Mouse (Mus musculus): ENCODE measurements at regions not wholly inside any gene's neighbourhood (a gene's known extent, or its start where the extent isn't known, plus 50 kb on each side); places are given as distances from the start of the nearest gene placed in this dataset.

DNA sequence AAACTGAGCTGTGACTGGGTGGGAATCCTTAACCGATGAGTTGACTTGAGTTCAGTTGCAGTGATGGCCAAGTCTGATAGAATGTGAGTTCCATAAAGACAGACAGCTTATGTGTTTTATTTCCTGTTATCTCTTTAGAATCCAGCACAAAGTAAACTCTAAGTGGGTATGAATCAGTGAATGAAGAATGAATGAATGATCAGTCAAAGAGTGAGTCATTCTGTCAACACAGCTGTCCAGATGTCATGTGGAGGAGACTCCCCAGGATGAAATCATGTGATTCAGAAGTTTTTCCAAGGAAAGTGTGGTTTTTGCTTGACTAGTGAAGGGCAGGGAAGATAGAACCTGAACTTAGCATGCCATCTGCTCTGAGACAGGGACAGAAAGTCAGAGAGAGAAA, 732.0 kb upstream of the A1bg start:
- TF ChIP-seq CTCF (IDR thresholded peaks at IDR 0.05), result no peak
- DNase-seq (ENCODE audit: extremely low spot score in 1 of 2, low spot score in 2 of 2), result no peak
- intact Hi-C loops (cut with DNase I), result no loop called here

DNA sequence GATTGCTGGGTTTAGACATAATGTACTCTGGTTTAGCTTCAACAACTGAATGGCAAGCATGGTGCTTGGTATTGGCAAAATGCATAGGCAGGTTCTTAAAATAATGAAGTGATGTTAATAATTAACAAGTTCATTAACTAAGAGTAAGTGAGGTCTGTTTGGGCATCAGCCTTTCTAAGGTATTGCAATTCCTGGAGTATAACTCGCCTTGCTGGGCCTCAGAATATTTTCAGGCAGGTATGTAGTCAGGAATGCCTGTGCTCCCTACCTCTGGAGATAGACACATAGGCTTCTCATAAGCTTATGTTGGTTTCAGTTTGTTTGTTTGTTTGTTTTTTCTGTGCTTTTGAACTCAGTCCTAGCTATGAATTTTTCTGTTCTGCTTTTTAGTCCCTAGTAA, 731.0 kb upstream of the A1bg start:
- Histone ChIP-seq H3K27ac (no peak overlapping the region), H3K4me3 (no peak overlapping the region)
- intact Hi-C loops (cut with DNase I), result no loop called here
- no peak for DNase-seq (ENCODE audit: extremely low spot score in 1 of 2, low spot score in 2 of 2)
- TF ChIP-seq CTCF (IDR thresholded peaks at IDR 0.05), result no peak

More for the DNA sequence above, 732.0 kb upstream of the A1bg start:
- Histone ChIP-seq H3K27ac (no peak overlapping the region), H3K4me3 (no peak overlapping the region)

DNA sequence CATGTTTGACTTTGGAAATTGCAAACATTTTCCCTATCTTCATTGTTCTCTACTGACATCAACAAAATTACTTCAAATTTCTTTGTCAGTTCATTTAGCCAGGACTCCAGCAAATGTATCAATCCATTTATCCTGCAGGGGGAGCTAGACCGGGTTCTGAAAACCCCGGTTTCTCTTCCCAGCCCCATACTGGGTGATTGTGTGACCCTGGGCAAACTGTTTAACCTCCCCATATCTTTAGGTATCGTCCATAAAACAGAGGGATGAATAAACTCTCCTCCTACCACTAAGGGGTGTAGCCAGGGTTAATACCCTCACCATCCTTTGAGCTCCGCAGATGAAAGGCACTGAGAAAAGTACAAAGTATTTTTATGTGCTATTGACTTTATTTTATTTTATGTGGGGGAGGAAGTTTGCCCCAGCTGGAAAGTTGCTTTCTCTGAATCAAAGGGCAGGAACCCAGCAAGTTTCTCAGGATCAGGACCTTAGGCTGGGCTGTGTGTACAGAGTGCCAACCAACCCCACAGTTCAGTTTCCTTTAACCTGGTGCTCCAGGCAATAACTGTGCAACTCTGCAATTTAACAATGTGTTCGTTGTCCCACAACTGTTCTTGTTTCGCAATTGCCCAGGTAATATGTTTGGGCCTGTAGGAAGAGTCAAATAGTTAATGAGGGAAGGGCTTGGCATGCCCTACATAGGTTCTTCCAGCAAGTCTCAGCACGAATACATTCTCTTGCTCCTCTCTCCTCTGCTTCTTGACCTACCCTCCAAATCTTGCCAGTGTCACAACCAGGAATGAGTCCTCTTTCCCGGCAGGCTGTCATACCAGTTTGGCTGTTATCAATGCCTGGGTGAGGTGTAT, 696.1 kb upstream of the A1bg start:
- Histone ChIP-seq H3K27ac (no peak overlapping the region), H3K4me3 (no peak overlapping the region)
- TF ChIP-seq CTCF (IDR thresholded peaks at IDR 0.05), result peak; percentile 5; the same call in 1 of the 2 replicates
- intact Hi-C loops (cut with DNase I), result no loop called here
- no peak for DNase-seq (ENCODE audit: extremely low spot score in 1 of 2, low spot score in 2 of 2)

GRCm38 (mm10) chr15:61610662-61611061, 687.9 kb upstream of the A1bg start:
- no peak overlapping the region for H3K27ac ChIP-seq
- DNase-seq (ENCODE audit: extremely low spot score in 1 of 2, low spot score in 2 of 2), result no peak
- TF ChIP-seq CTCF (IDR thresholded peaks at IDR 0.05), result no peak
- intact Hi-C loops (cut with DNase I), result no loop called here
- no peak overlapping the region for H3K4me3 ChIP-seq

- Histone ChIP-seq H3K27ac (no peak overlapping the region), H3K4me3 (no peak overlapping the region)
- intact Hi-C loops (cut with DNase I), result no loop called here
- no peak for DNase-seq (ENCODE audit: extremely low spot score in 1 of 2, low spot score in 2 of 2)
- TF ChIP-seq CTCF (IDR thresholded peaks at IDR 0.05), result no peak
These were observed 686.8 kb upstream of the A1bg start for GRCm38 (mm10) chr15:61609656-61610055.

GRCm38 (mm10) chr15:61608301-61608731, 685.5 kb upstream of the A1bg start:
- H3K27ac ChIP-seq, result no peak overlapping the region
- H3K4me3 ChIP-seq, result no peak overlapping the region
- TF ChIP-seq CTCF (IDR thresholded peaks at IDR 0.05), result no peak
- DNase-seq (ENCODE audit: extremely low spot score in 1 of 2, low spot score in 2 of 2), result no peak
- intact Hi-C loops (cut with DNase I), result no loop called here

DNA sequence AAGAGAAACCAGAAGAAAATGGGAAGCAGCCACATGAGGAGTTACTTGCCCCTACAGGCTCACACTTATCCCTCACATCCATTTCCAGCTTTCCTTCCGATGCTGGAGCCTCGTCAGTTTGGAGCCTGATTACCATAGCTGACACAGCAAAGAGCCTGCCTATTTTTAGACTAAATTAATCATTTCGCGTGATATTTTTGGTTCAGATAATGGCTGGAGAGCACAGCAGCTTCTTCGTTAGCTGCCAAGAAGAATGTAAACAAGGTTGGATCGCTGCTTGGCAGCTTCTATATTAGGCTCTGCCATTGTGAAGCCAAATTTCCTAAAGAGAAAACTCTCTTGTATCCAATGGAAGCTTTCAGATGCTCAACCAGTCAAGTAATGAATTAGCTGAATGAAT, 676.9 kb upstream of the A1bg start:
- Histone ChIP-seq H3K4me3 (no peak overlapping the region), H3K27ac (no peak overlapping the region)
- intact Hi-C loops (cut with DNase I), result no loop called here
- TF ChIP-seq CTCF (IDR thresholded peaks at IDR 0.05), result no peak
- DNase-seq (ENCODE audit: extremely low spot score in 1 of 2, low spot score in 2 of 2), result peak in 1 of 2 experiments; percentile 10

- no peak overlapping the region for H3K27ac ChIP-seq
- intact Hi-C loops (cut with DNase I), result no loop called here
- TF ChIP-seq CTCF (IDR thresholded peaks at IDR 0.05), result no peak
- no peak for DNase-seq (ENCODE audit: extremely low spot score in 1 of 2, low spot score in 2 of 2)
- no peak overlapping the region for H3K4me3 ChIP-seq
These were observed 673.5 kb upstream of the A1bg start for GRCm38 (mm10) chr15:61596318-61596717.

DNA sequence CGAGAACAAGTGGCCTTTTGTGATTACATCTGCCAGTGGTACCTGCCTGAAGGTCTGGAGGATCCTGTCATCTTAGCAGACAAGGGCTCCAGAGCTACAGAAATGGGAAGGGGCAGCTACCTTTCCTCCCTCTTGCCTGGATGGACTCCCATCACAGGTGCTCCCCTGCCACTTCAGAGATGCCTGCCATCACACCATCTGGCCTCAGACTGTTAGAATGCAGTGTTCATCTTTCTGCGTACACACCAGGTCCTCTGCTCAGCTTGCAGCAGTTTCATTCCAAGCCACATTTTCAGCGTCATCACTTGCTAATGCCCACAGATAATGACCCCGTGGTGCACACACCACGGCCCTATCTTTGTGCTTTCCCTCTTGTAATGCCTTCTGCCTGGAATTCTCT, 666.1 kb upstream of the A1bg start:
- H3K27ac ChIP-seq, result no peak overlapping the region
- no peak overlapping the region for H3K4me3 ChIP-seq
- TF ChIP-seq CTCF (IDR thresholded peaks at IDR 0.05), result no peak
- no peak for DNase-seq (ENCODE audit: extremely low spot score in 1 of 2, low spot score in 2 of 2)
- intact Hi-C loops (cut with DNase I), result no loop called here

GRCm38 (mm10) chr15:61582335-61582734, 659.5 kb upstream of the A1bg start:
- no peak overlapping the region for H3K27ac ChIP-seq
- DNase-seq (ENCODE audit: extremely low spot score in 1 of 2, low spot score in 2 of 2), result no peak
- no peak for TF ChIP-seq CTCF (IDR thresholded peaks at IDR 0.05)
- intact Hi-C loops (cut with DNase I), result no loop called here
- no peak overlapping the region for H3K4me3 ChIP-seq

GRCm38 (mm10) chr15:61563347-61563746, 640.5 kb upstream of the A1bg start:
- H3K27ac ChIP-seq, result no peak overlapping the region
- intact Hi-C loops (cut with DNase I), result no loop called here
- no peak overlapping the region for H3K4me3 ChIP-seq
- DNase-seq (ENCODE audit: extremely low spot score in 1 of 2, low spot score in 2 of 2), result no peak
- no peak for TF ChIP-seq CTCF (IDR thresholded peaks at IDR 0.05)

GRCm38 (mm10) chr15:61562252-61562651, 639.4 kb upstream of the A1bg start:
- no peak for TF ChIP-seq CTCF (IDR thresholded peaks at IDR 0.05)

DNA sequence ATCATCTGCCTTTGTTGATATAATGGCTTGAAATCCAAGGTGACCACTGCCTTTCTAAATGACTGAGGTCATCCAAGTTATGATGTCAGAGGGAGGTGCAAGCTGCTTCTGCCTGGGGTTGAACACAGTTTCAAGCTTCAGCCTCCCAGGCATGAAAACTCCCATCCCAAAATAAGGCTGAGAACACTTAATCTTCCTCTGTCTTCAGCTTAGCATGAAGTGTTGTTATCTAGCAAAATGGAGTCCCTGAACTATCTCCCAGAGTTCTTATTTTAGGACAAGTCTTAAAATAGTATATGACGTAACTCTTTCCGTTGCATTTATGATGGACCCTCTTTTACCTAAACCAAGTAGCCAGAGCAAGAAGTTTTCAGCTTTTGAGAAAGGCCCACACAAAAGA, 631.1 kb upstream of the A1bg start:
- no peak for TF ChIP-seq CTCF (IDR thresholded peaks at IDR 0.05)
- no peak for DNase-seq (ENCODE audit: extremely low spot score in 1 of 2, low spot score in 2 of 2)
- Histone ChIP-seq H3K27ac (no peak overlapping the region), H3K4me3 (no peak overlapping the region)
- intact Hi-C loops (cut with DNase I), result no loop called here

More at GRCm38 (mm10) chr15:61562252-61562651, 639.4 kb upstream of the A1bg start:
- H3K27ac ChIP-seq, result no peak overlapping the region
- no peak overlapping the region for H3K4me3 ChIP-seq
- intact Hi-C loops (cut with DNase I), result no loop called here
- no peak for DNase-seq (ENCODE audit: extremely low spot score in 1 of 2, low spot score in 2 of 2)
